Mouse (Mus musculus): ENCODE measurements around the gene Gm10378. TPM values are rescaled to one million over a fixed set of nuclear protein-coding genes. Genes with fewer than 3 reads are reported as not detected.
"Not testable (repeated sequence)": the region's sequence is repeated elsewhere in the genome, so short reads cannot be mapped to it uniquely, and the experiment has no call there.

Gm10378 gene
- not detected in 2 replicates for polyA plus RNA-seq (2015; fragmentation: Nextera tagmentation; extraction: Ambion mirVana)

- not testable (repeated sequence) for H3K9me3 ChIP-seq (ENCODE audit: control insufficient read depth, low read length); H3K9ac ChIP-seq (replicated peaks; ENCODE audit: low read depth, low read length); H3K4me3 ChIP-seq (replicated peaks; ENCODE audit: low read length); H3K27ac ChIP-seq (ENCODE audit: low read length); H3K4me2 ChIP-seq (ENCODE audit: low read length); ATAC-seq; H3K27me3 ChIP-seq (replicated peaks; ENCODE audit: control insufficient read depth, insufficient read depth, low read length); H3K36me3 ChIP-seq (ENCODE audit: control insufficient read depth, insufficient read depth); H3K4me1 ChIP-seq (replicated peaks; ENCODE audit: control insufficient read depth, insufficient read depth, low read length)
- no CpG with 5 or more reads among the region's 1 CpGs for WGBS
These were observed at the start of gene Gm10378 for GRCm38 (mm10) chr14:42655638-42656037. Gene Gm10378 (plus strand): TSS chr14:42655938.

GRCm38 (mm10) chr14:42641817-42642216 lies 13.9 kb upstream of the Gm10378 start, which contains the start of gene Gm3633:
Gene Gm3633 (minus strand): TSS chr14:42641917.
- H3K27ac ChIP-seq (ENCODE audit: low read length); H3K27me3 ChIP-seq (replicated peaks; ENCODE audit: control insufficient read depth, insufficient read depth, low read length); H3K4me2 ChIP-seq (ENCODE audit: low read length); H3K9ac ChIP-seq (replicated peaks; ENCODE audit: low read depth, low read length); H3K36me3 ChIP-seq (ENCODE audit: control insufficient read depth, insufficient read depth); H3K9me3 ChIP-seq (ENCODE audit: control insufficient read depth, low read length); ATAC-seq; H3K4me3 ChIP-seq (replicated peaks; ENCODE audit: low read length); H3K4me1 ChIP-seq (replicated peaks; ENCODE audit: control insufficient read depth, insufficient read depth, low read length): not testable (repeated sequence)
- no CpG with 5 or more reads among the region's 2 CpGs for WGBS

Small RNA genes lying within 50 kb of the gene (microRNA-seq; reads per million reads assigned to microRNA genes)
- gene Gm23620 (not detected), gene Gm25228 (not detected)

Other genes starting within 250 kb of the Gm10378 start
- gene Gm8005, start 216.3 kb upstream of the Gm10378 start, polyA plus RNA-seq (2015; fragmentation: Nextera tagmentation; extraction: Ambion mirVana) = not detected in 2 replicates
- not detected in 2 replicates for gene Gm8011, start 192.1 kb upstream of the Gm10378 start, polyA plus RNA-seq (2015; fragmentation: Nextera tagmentation; extraction: Ambion mirVana)
- gene Gm8020, start 153.6 kb upstream of the Gm10378 start, polyA plus RNA-seq (2015; fragmentation: Nextera tagmentation; extraction: Ambion mirVana) = not detected in 2 replicates
- not detected in 2 replicates for gene Gm8024, start 131.7 kb upstream of the Gm10378 start, polyA plus RNA-seq (2015; fragmentation: Nextera tagmentation; extraction: Ambion mirVana)
- gene Gm17124, start 56.1 kb upstream of the Gm10378 start, polyA plus RNA-seq (2015; fragmentation: Nextera tagmentation; extraction: Ambion mirVana) = not detected in 2 replicates
- gene Gm3633, start 14.0 kb upstream of the Gm10378 start, polyA plus RNA-seq (2015; fragmentation: Nextera tagmentation; extraction: Ambion mirVana) = not detected in 2 replicates
- not detected in 2 replicates for gene Gm3015, start 112.9 kb downstream of the Gm10378 start, polyA plus RNA-seq (2015; fragmentation: Nextera tagmentation; extraction: Ambion mirVana)
- not detected in 2 replicates for gene Gm10377, start 142.0 kb downstream of the Gm10378 start, polyA plus RNA-seq (2015; fragmentation: Nextera tagmentation; extraction: Ambion mirVana)
- not detected in 2 replicates for gene Gm21977, start 197.5 kb downstream of the Gm10378 start, polyA plus RNA-seq (2015; fragmentation: Nextera tagmentation; extraction: Ambion mirVana)